Mouse (Mus musculus) lung, embryonic 15.5 days (tissue): ENCODE measurements around the gene Corin. TPM values are rescaled to one million over a fixed set of nuclear protein-coding genes. Genes with fewer than 3 reads are reported as not detected.

Experiments used
- polyA plus RNA-seq: library from polyadenylated mRNA; unstranded; fragments of >200 nt; fragmentation: Nextera tagmentation; extraction: Ambion mirVana; gene quantifications from 2 replicates; pipeline ENCODE4 v1.2.1, GENCODE M21; 2015

Gene Corin
- polyA plus RNA-seq, 1 experiment from 2014 or later: 1.8 TPM

Other genes with a start within 250 kb of the Corin start
- 15.1 and 16.7 TPM in 2 replicates for gene Nfxl1, start 55.2 kb upstream of the Corin start, polyA plus RNA-seq
- gene Zar1, start 76.8 kb upstream of the Corin start, polyA plus RNA-seq: not detected in 2 replicates
- gene Gm5868, start 83.1 kb upstream of the Corin start, polyA plus RNA-seq: 0.14 and 0.16 TPM in 2 replicates
- gene Cnga1, start 139.8 kb upstream of the Corin start, polyA plus RNA-seq: 0.06 TPM in 1 of 2 replicates, not detected in the other
- gene Nipal1, start 143.3 kb upstream of the Corin start, polyA plus RNA-seq: 0.93 and 2.0 TPM in 2 replicates
- 0.35 and 0.74 TPM in 2 replicates for gene Txk, start 248.3 kb upstream of the Corin start, polyA plus RNA-seq